ENCODE assay signal across 20 mouse cellular contexts in genomic region chr10:23010201-23010600, GRCm38 (mm10).
DNase-seq lines count a peak whose midpoint lies in the region; ATAC-seq and TF ChIP-seq lines count a peak whose summit lies in the region.
"Had no signal": no experiment of that assay in that cellular context is flagged by ENCODE, and none has a peak within 500 bp of the region (broad histone marks: within the 10 kb centered on the region; RNA-seq: fewer than 3 reads in every experiment).

No protein-coding gene starts in this region.

- no peaks in the 10 kb centered on the region for H3K9me3 ChIP-seq in intestine, embryonic 15.5 days
- no peaks in the 10 kb centered on the region for H3K9me3 ChIP-seq in intestine, postnatal 0 days (ENCODE audit: control insufficient read depth)
- no peaks in the 10 kb centered on the region for H3K9me3 ChIP-seq in midbrain, postnatal 0 days (ENCODE audit: low read length)
- H3K9me3 ChIP-seq: forebrain, embryonic 10.5 days; G1E; hindbrain, embryonic 12.5 days; limb, embryonic 10.5 days; liver, embryonic 12.5 days had no signal

- TF ChIP-seq CTCF in intestine, postnatal 0 days (IDR thresholded peaks at IDR 0.05; ENCODE audit: low read depth): no peak
- no peak for TF ChIP-seq CTCF in kidney, adult 2 months (conservative IDR thresholded peaks at IDR 0.05; ENCODE audit: insufficient read depth, insufficient read length, low read depth, low read length)
- TF ChIP-seq CTCF in midbrain, postnatal 0 days (IDR thresholded peaks at IDR 0.05): no peak

- H3K27ac ChIP-seq in intestine, embryonic 15.5 days: 0 out of 2 replicates have a peak overlapping the region, but pooled peaks have one; percentile 40
- H3K27ac ChIP-seq in intestine, postnatal 0 days (ENCODE audit: low read depth, low read length): no peak overlapping the region
- H3K27ac ChIP-seq in kidney, adult 2 months (ENCODE audit: insufficient read depth, low read depth, low read length): no peak overlapping the region
- H3K27ac ChIP-seq in midbrain, postnatal 0 days (ENCODE audit: low read depth, low read length): no peak overlapping the region
- H3K27ac ChIP-seq: forebrain, embryonic 10.5 days; hindbrain, embryonic 12.5 days; limb, embryonic 10.5 days; liver, embryonic 12.5 days had no signal

- H3K9ac ChIP-seq in intestine, embryonic 15.5 days: no peak overlapping the region
- no peak overlapping the region for H3K9ac ChIP-seq in intestine, postnatal 0 days (ENCODE audit: low read depth, low read length)
- no peak overlapping the region for H3K9ac ChIP-seq in midbrain, postnatal 0 days (replicated peaks; ENCODE audit: low read length, poor library complexity, severe bottlenecking)
- H3K9ac ChIP-seq: hindbrain, embryonic 12.5 days; liver, embryonic 12.5 days had no signal

- intact Hi-C loops in gastrocnemius, postnatal 14 days (cut with DNase I; ENCODE audit: low total_unique reads): no loop called here

- peak; percentile 34; the same call in 1 of the 2 replicates for ATAC-seq in intestine, embryonic 15.5 days
- ATAC-seq in intestine, postnatal 0 days: no peak
- ATAC-seq in midbrain, postnatal 0 days (ENCODE audit: low FRiP score): no peak
- ATAC-seq: liver, embryonic 12.5 days; lung, postnatal 0 days had no signal

- 0 out of 2 replicates have a peak, but pooled peaks cover 2% of the 10 kb centered on the region for H3K4me1 ChIP-seq in intestine, embryonic 15.5 days (replicated peaks)
- H3K4me1 ChIP-seq in intestine, postnatal 0 days (replicated peaks; ENCODE audit: control insufficient read depth, insufficient read depth, low read length): no peaks in the 10 kb centered on the region
- no peaks in the 10 kb centered on the region for H3K4me1 ChIP-seq in kidney, adult 2 months (ENCODE audit: control insufficient read depth, insufficient read depth, low read length)
- H3K4me1 ChIP-seq in midbrain, postnatal 0 days (ENCODE audit: insufficient read depth, low read length): no peaks in the 10 kb centered on the region
- H3K4me1 ChIP-seq: forebrain, embryonic 10.5 days; hindbrain, embryonic 12.5 days; limb, embryonic 10.5 days; liver, embryonic 12.5 days had no signal

- H3K36me3 ChIP-seq in intestine, embryonic 15.5 days: no peaks in the 10 kb centered on the region
- H3K36me3 ChIP-seq in intestine, postnatal 0 days (ENCODE audit: control insufficient read depth, insufficient read depth): no peaks in the 10 kb centered on the region
- no peaks in the 10 kb centered on the region for H3K36me3 ChIP-seq in kidney, adult 2 months (ENCODE audit: control insufficient read depth, insufficient read depth, low read length)
- no peaks in the 10 kb centered on the region for H3K36me3 ChIP-seq in midbrain, postnatal 0 days (ENCODE audit: insufficient read depth, low read length)
- H3K36me3 ChIP-seq: forebrain, embryonic 10.5 days; G1E; hindbrain, embryonic 12.5 days; limb, embryonic 10.5 days; liver, embryonic 12.5 days had no signal

- H3K4me3 ChIP-seq in intestine, embryonic 15.5 days (replicated peaks): no peak overlapping the region
- no peak overlapping the region for H3K4me3 ChIP-seq in intestine, postnatal 0 days (ENCODE audit: low read depth, low read length)
- H3K4me3 ChIP-seq in kidney, adult 2 months (ENCODE audit: insufficient read depth, low read depth, low read length): no peak overlapping the region
- no peak overlapping the region for H3K4me3 ChIP-seq in midbrain, postnatal 0 days (ENCODE audit: low read depth, low read length)
- H3K4me3 ChIP-seq: forebrain, embryonic 10.5 days; hindbrain, embryonic 12.5 days; limb, embryonic 10.5 days; liver, embryonic 12.5 days had no signal

- no peak for TF ChIP-seq POLR2A in kidney, adult 2 months (IDR thresholded peaks at IDR 0.05; ENCODE audit: low read depth, low read length)

- 26% methylated on average over 2 of the region's 2 CpGs for WGBS in intestine, embryonic 15.5 days
- WGBS in intestine, postnatal 0 days: 35% methylated on average over 2 of the region's 2 CpGs
- WGBS in kidney, adult 2 months: 48% methylated on average over 2 of the region's 2 CpGs
- WGBS in midbrain, postnatal 0 days: 38% methylated on average over 2 of the region's 2 CpGs

- peak; percentile 19 for DNase-seq in Muller cell, postnatal 12 days (ENCODE audit: inconsistent ontology term)
- peak; percentile 64 for DNase-seq in kidney, adult 2 months
- peak; percentile 79 for DNase-seq in kidney, postnatal 10 days
- DNase-seq in gastrocnemius, postnatal 14 days: no peak
- no peak for DNase-seq in midbrain, postnatal 0 days (ENCODE audit: low spot score)
- no peak for DNase-seq in natural killer cell, adult 2 months (ENCODE audit: low spot score in 2 of 2)
- DNase-seq: adrenal gland, postnatal 25 days; cerebellum, adult 11-12 months; cerebellum, postnatal 25 days; embryo, embryonic 11 days; thymus, adult 2 months had no signal

- no peak overlapping the region for H3K4me2 ChIP-seq in intestine, embryonic 15.5 days (replicated peaks)
- no peak overlapping the region for H3K4me2 ChIP-seq in intestine, postnatal 0 days (replicated peaks; ENCODE audit: low read depth)
- no peak overlapping the region for H3K4me2 ChIP-seq in midbrain, postnatal 0 days (ENCODE audit: low read depth, low read length, poor library complexity, severe bottlenecking)
- H3K4me2 ChIP-seq: heart, embryonic 11.5 days; hindbrain, embryonic 12.5 days; liver, embryonic 12.5 days had no signal

- no peaks in the 10 kb centered on the region for H3K27me3 ChIP-seq in intestine, embryonic 15.5 days (replicated peaks)
- no peaks in the 10 kb centered on the region for H3K27me3 ChIP-seq in intestine, postnatal 0 days (replicated peaks; ENCODE audit: control insufficient read depth, insufficient read depth, low read length)
- no peaks in the 10 kb centered on the region for H3K27me3 ChIP-seq in kidney, adult 2 months (replicated peaks; ENCODE audit: control insufficient read depth, insufficient read depth, low read length)
- no peaks in the 10 kb centered on the region for H3K27me3 ChIP-seq in midbrain, postnatal 0 days (ENCODE audit: insufficient read depth, low read length)
- H3K27me3 ChIP-seq: hindbrain, embryonic 12.5 days; liver, embryonic 12.5 days had no signal

Comparison
In these comparisons a context has a peak if more than half of its experiments do, and no peak if none do; other contexts are left out.
1. DNase-seq: peak in Muller cell, postnatal 12 days (single experiment), kidney, adult 2 months (single experiment) and kidney, postnatal 10 days (single experiment); none in gastrocnemius, postnatal 14 days (single experiment), midbrain, postnatal 0 days (single experiment) and natural killer cell, adult 2 months (0 of 2).